ENCODE assay signal across 8 mouse cellular contexts in the genomic region with DNA sequence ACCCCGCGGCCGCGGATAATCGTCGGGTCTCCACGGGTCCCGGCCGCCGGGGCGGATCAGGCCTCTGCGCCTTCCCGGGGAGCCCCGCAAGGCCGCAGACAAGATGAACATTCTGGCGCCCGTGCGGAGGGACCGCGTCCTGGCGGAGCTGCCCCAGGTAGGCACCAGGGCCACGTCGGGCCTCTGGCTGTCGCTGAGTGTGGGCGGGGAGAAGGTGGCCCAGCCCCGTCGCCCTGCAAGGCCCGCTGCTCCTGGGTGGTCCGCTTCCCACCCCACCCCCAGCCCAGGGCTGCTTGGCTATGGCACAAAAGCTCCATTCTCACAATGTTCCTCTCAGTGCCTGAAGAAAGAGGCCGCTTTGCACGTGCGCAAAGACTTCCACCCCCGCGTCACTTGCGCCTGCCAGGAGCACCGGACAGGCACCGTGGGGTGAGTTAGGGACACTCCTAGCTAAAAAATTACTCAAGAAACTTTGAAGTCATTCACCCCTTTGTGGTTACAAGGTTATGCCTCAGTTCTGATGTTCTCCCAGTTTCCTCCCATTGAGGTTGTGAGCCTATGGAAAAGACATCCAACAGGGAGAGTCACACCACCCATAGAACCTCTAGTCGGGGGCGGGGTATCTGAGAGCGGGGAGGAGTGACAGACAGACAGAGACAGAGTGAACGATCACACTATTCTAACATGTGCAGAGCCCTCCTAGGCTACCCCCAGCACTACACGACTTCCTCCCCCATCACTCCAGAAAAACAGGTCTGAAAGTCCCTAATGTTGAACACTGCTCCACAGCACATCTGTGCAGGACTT. TPM values are rescaled to one million over a fixed set of nuclear protein-coding genes. Genes with fewer than 3 reads are reported as not detected.
DNase-seq lines count a peak whose midpoint lies in the region; ATAC-seq and TF ChIP-seq lines count a peak whose summit lies in the region.

No protein-coding gene starts in this region.

- ATAC-seq in CD4-positive, CD25-positive, alpha-beta regulatory T cell, adult 4 months, result no peak
- ATAC-seq in megakaryocyte-erythroid progenitor cell, adult 5-6 weeks (replicated peaks; ENCODE audit: low FRiP score, low TSS enrichment, poor library complexity, severe bottlenecking), result peak; percentile 41; the same call in 1 of the 2 replicates

- intact Hi-C loops in left cerebral cortex, postnatal 25 days (cut with DNase I), result loop anchor here (2.0 to 5.0 kb wide), 2 partner anchors 25 to 53 kb away; no protein-coding TSS in a partner anchor

- TF ChIP-seq CTCF in cortical plate, adult 2 months (IDR thresholded peaks at IDR 0.05; ENCODE audit: extremely low read depth, insufficient read depth, low read length), result no peak

- peak; percentile 53 for DNase-seq in CD4-positive, CD25-positive, alpha-beta regulatory T cell, adult 2 months (ENCODE audit: low read depth, low spot score)
- peak; percentile 73 for DNase-seq in gastrocnemius, postnatal 10 days
- peak; percentile 58 for DNase-seq in induced T-regulatory cell, adult 2 months (ENCODE audit: low read depth)
- peak; percentile 71 to 83 for DNase-seq in left cerebral cortex, postnatal 25 days (ENCODE audit: low spot score in 2 of 2)
- DNase-seq in right cerebral cortex, postnatal 36 days (ENCODE audit: low spot score in 2 of 2), result peak; percentile 72 to 74

- H3K4me3 ChIP-seq in cortical plate, adult 2 months (ENCODE audit: insufficient read depth, low read length), result peak overlapping the region; percentile 48

- peaks cover 4% of the 10 kb centered on the region; the same call in 1 of the 2 replicates for H3K4me1 ChIP-seq in cortical plate, adult 2 months (ENCODE audit: control insufficient read depth, insufficient read depth, low read length)

- peak overlapping the region; percentile 90 for H3K27ac ChIP-seq in cortical plate, adult 2 months (ENCODE audit: insufficient read depth, low read length)

- TF ChIP-seq POLR2A in cortical plate, adult 2 months (IDR thresholded peaks at IDR 0.05; ENCODE audit: extremely low read depth, insufficient read depth, low read length), result peak; percentile 30; the same call in 1 of the 2 replicates

RNA-seq across cellular contexts. Expression of gene Rab34, which starts 1.2 kb away (rescaled TPM):
- not detected for polyA plus RNA-seq in CD4-positive, CD25-positive, alpha-beta regulatory T cell, adult 4 months (2017; shearing (Covaris generic))
- polyA plus RNA-seq in cortical plate, adult 2 months (2012; rRNA removed), result 46.6 and 56.0 TPM in 2 replicates
- total RNA-seq in gastrocnemius, postnatal 10 days (2021), result 10 to 100 TPM; 21.7 to 25.4 TPM
- total RNA-seq in left cerebral cortex, postnatal 25 days (2021), result 10 to 100 TPM; 20.2 to 24.8 TPM
- total RNA-seq in megakaryocyte-erythroid progenitor cell, adult 5-6 weeks (2014; fragmentation: Nextera tagmentation), result 4.8 TPM in 1 of 2 replicates, not detected in the other
- total RNA-seq in megakaryocyte-erythroid progenitor cell, adult 5-6 weeks (2017), result not detected in 2 replicates

RNA-seq across cellular contexts. Expression of gene Proca1, which starts 3.8 kb away (rescaled TPM):
- polyA plus RNA-seq in CD4-positive, CD25-positive, alpha-beta regulatory T cell, adult 4 months (2017; shearing (Covaris generic)), result 1 to 10 TPM; 2.2 to 6.0 TPM
- polyA plus RNA-seq in cortical plate, adult 2 months (2012; rRNA removed), result 6.2 TPM in 2 replicates
- 1 to 10 TPM; 1.1 to 1.2 TPM for total RNA-seq in gastrocnemius, postnatal 10 days (2021)
- 1 to 10 TPM; 6.2 to 6.4 TPM for total RNA-seq in left cerebral cortex, postnatal 25 days (2021)
- total RNA-seq in megakaryocyte-erythroid progenitor cell, adult 5-6 weeks (2014; fragmentation: Nextera tagmentation), result not detected in 2 replicates
- 1.2 TPM in 1 of 2 replicates, not detected in the other for total RNA-seq in megakaryocyte-erythroid progenitor cell, adult 5-6 weeks (2017)

RNA-seq across cellular contexts. Expression of gene Rpl23a, which starts 6.1 kb away (rescaled TPM):
- polyA plus RNA-seq in CD4-positive, CD25-positive, alpha-beta regulatory T cell, adult 4 months (2017; shearing (Covaris generic)), result 1,000 to 10,000 TPM; 3,408 to 3,991 TPM
- 1,200 and 1,274 TPM in 2 replicates for polyA plus RNA-seq in cortical plate, adult 2 months (2012; rRNA removed)
- total RNA-seq in gastrocnemius, postnatal 10 days (2021), result 1,000 to 10,000 TPM; 1,328 to 1,362 TPM
- 100 to 1,000 TPM; 616 to 654 TPM for total RNA-seq in left cerebral cortex, postnatal 25 days (2021)
- total RNA-seq in megakaryocyte-erythroid progenitor cell, adult 5-6 weeks (2014; fragmentation: Nextera tagmentation), result 5,168 and 5,735 TPM in 2 replicates
- total RNA-seq in megakaryocyte-erythroid progenitor cell, adult 5-6 weeks (2017), result 4,325 and 4,755 TPM in 2 replicates

RNA-seq across cellular contexts. Expression of gene Tlcd1, which starts 12.9 kb away (rescaled TPM):
- 1 to 10 TPM; 2.9 to 3.6 TPM for polyA plus RNA-seq in CD4-positive, CD25-positive, alpha-beta regulatory T cell, adult 4 months (2017; shearing (Covaris generic))
- polyA plus RNA-seq in cortical plate, adult 2 months (2012; rRNA removed), result 83.0 and 84.4 TPM in 2 replicates
- 10 to 100 TPM in 1 of 2 experiments, 1 to 10 TPM in 1; 7.4 to 11.9 TPM for total RNA-seq in gastrocnemius, postnatal 10 days (2021)
- total RNA-seq in left cerebral cortex, postnatal 25 days (2021), result 10 to 100 TPM; 29.2 to 30.1 TPM
- 24.4 and 25.2 TPM in 2 replicates for total RNA-seq in megakaryocyte-erythroid progenitor cell, adult 5-6 weeks (2014; fragmentation: Nextera tagmentation)
- 13.3 and 19.6 TPM in 2 replicates for total RNA-seq in megakaryocyte-erythroid progenitor cell, adult 5-6 weeks (2017)

RNA-seq across cellular contexts. Expression of gene Nek8, which starts 13.0 kb away (rescaled TPM):
- polyA plus RNA-seq in CD4-positive, CD25-positive, alpha-beta regulatory T cell, adult 4 months (2017; shearing (Covaris generic)), result 10 to 100 TPM; 10.4 to 12.2 TPM
- 5.4 and 6.2 TPM in 2 replicates for polyA plus RNA-seq in cortical plate, adult 2 months (2012; rRNA removed)
- total RNA-seq in gastrocnemius, postnatal 10 days (2021), result 1 to 10 TPM; 3.1 to 3.7 TPM
- 1 to 10 TPM; 3.1 to 3.2 TPM for total RNA-seq in left cerebral cortex, postnatal 25 days (2021)
- total RNA-seq in megakaryocyte-erythroid progenitor cell, adult 5-6 weeks (2014; fragmentation: Nextera tagmentation), result 26.7 and 38.5 TPM in 2 replicates
- total RNA-seq in megakaryocyte-erythroid progenitor cell, adult 5-6 weeks (2017), result 3.7 and 7.4 TPM in 2 replicates
